Mouse (Mus musculus): ENCODE measurements at regions not wholly inside any gene's neighbourhood (a gene's known extent, or its start where the extent isn't known, plus 50 kb on each side); places are given as distances from the start of the nearest gene placed in this dataset.

GRCm38 (mm10) chr13:4790414-4790813 is 181.4 kb upstream of the Akr1e1 start:
- no peak for TF ChIP-seq CTCF (IDR thresholded peaks at IDR 0.05; ENCODE audit: extremely low read depth, insufficient read depth, low read length)
- TF ChIP-seq POLR2A (IDR thresholded peaks at IDR 0.05; ENCODE audit: extremely low read depth, insufficient read depth, low read length): no peak
